Mouse (Mus musculus) adrenal gland, postnatal 10 days (tissue): ENCODE data around the gene Fn1. TPM values are rescaled to one million over a fixed set of nuclear protein-coding genes. Genes with fewer than 3 reads are reported as not detected.
A peak's percentile ranks its signal among the peaks of the same experiment; 100 is the strongest.

Source experiments
- DNase-seq: peaks from one replicate; pipeline ENCODE4 v3.0.0; 2021; ENCODE audit warnings: mixed read lengths
- long read RNA-seq, 2 experiments: library from polyadenylated mRNA; stranded (forward); transcript quantifications; one replicate each; pipeline ENCODE4 v2.0.0; 2021
- total RNA-seq, 2 experiments: library from RNA; stranded (reverse); gene quantifications; 2 replicates each; pipeline ENCODE4 v1.2.3; 2021

Gene Fn1
- 100 to 1,000 TPM; 329 to 502 TPM for total RNA-seq
- long read RNA-seq, experiment 1, full-length matches to known transcripts, result 2 of 61 reads
- long read RNA-seq, experiment 1, partial matches to known transcripts, result 54 of 61 reads
- long read RNA-seq, experiment 1, other reads (novel, unspliced or antisense), result 5 of 61 reads
- long read RNA-seq, experiment 2, full-length matches to known transcripts, result 5 of 20 reads
- long read RNA-seq, experiment 2, partial matches to known transcripts, result 11 of 20 reads
- long read RNA-seq, experiment 2, other reads (novel, unspliced or antisense), result 4 of 20 reads

GRCm38 (mm10) chr1:71652551-71653399 lies at the start of gene Fn1:
Gene Fn1 (minus strand): TSS chr1:71653200.
- DNase-seq, result peak; percentile 90

GRCm38 (mm10) chr1:71696093-71696492 lies 43.1 kb upstream of the Fn1 start:
- no peak for DNase-seq

- no peak for DNase-seq
Observed at GRCm38 (mm10) chr1:71691472-71692277, 38.7 kb upstream of the Fn1 start.

GRCm38 (mm10) chr1:71688926-71689303 lies 35.9 kb upstream of the Fn1 start:
- no peak for DNase-seq

GRCm38 (mm10) chr1:71688272-71688925 lies 35.4 kb upstream of the Fn1 start:
- DNase-seq, result no peak

- no peak for DNase-seq
Observed at GRCm38 (mm10) chr1:71686791-71687190, 33.8 kb upstream of the Fn1 start.

- DNase-seq, result peak; percentile 35
Observed at GRCm38 (mm10) chr1:71683736-71684135, 30.7 kb upstream of the Fn1 start.

GRCm38 (mm10) chr1:71682194-71682715 lies 29.3 kb upstream of the Fn1 start:
- no peak for DNase-seq

GRCm38 (mm10) chr1:71681306-71681705 lies 28.3 kb upstream of the Fn1 start:
- DNase-seq, result no peak

- no peak for DNase-seq
Observed at GRCm38 (mm10) chr1:71680046-71680672, 27.2 kb upstream of the Fn1 start.

GRCm38 (mm10) chr1:71675420-71675819 lies 22.4 kb upstream of the Fn1 start:
- peak; percentile 29 for DNase-seq

- no peak for DNase-seq
Observed at GRCm38 (mm10) chr1:71674274-71674673, 21.3 kb upstream of the Fn1 start.

GRCm38 (mm10) chr1:71673398-71673910 lies 20.5 kb upstream of the Fn1 start:
- DNase-seq, result no peak

GRCm38 (mm10) chr1:71672346-71672745 lies 19.3 kb upstream of the Fn1 start:
- DNase-seq, result no peak

- DNase-seq, result no peak
Observed at GRCm38 (mm10) chr1:71663242-71663641, 10.2 kb upstream of the Fn1 start.

- no peak for DNase-seq
Observed at GRCm38 (mm10) chr1:71658632-71659031, 5.6 kb upstream of the Fn1 start.

- no peak for DNase-seq
Observed at GRCm38 (mm10) chr1:71656309-71656708, 3.3 kb upstream of the Fn1 start.

GRCm38 (mm10) chr1:71654221-71654620 lies 1.2 kb upstream of the Fn1 start:
- no peak for DNase-seq

GRCm38 (mm10) chr1:71653400-71654159 lies 580 bp upstream of the Fn1 start:
- peak; percentile 7 for DNase-seq

- DNase-seq, result no peak
Observed at GRCm38 (mm10) chr1:71651828-71652227, 1.2 kb downstream of the Fn1 start.
